Mouse (Mus musculus) cerebellum, adult 2 months (tissue): ENCODE measurements at regions not wholly inside any gene's neighbourhood (a gene's known extent, or its start where the extent isn't known, plus 50 kb on each side); places are given as distances from the start of the nearest gene placed in this dataset.

ENCODE experiments used
- CTCF ChIP-seq: fragments of 200-500 bp; IDR thresholded peaks from 2 replicates; pipeline ENCODE4 v1.5.1; 2011; ENCODE audit warnings: low read depth, mild to moderate bottlenecking, control low read depth, low read length, moderate library complexity, borderline replicate concordance; ENCODE audit not compliant: insufficient read depth
- POLR2A ChIP-seq: fragments of 200-500 bp; IDR thresholded peaks from 2 replicates; pipeline ENCODE4 v1.6.1; 2011; ENCODE audit warnings: low read length, control low read depth, borderline replicate concordance; ENCODE audit not compliant: insufficient read depth

GRCm38 (mm10) chr2:172796955-172797354 is 143.2 kb downstream of the Bmp7 start:
- no peak for TF ChIP-seq POLR2A
- no peak for TF ChIP-seq CTCF
